Mouse (Mus musculus) right cerebral cortex, postnatal 14 days (tissue): Measurements from ENCODE around the gene Odf4.
"Not testable (repeated sequence)": the region's sequence is repeated elsewhere in the genome, so short reads cannot be mapped to it uniquely, and the experiment has no call there.

Experiments used
- DNase-seq: peaks from one replicate; pipeline ENCODE4 v3.0.0; 2022

The Odf4 gene

DNA sequence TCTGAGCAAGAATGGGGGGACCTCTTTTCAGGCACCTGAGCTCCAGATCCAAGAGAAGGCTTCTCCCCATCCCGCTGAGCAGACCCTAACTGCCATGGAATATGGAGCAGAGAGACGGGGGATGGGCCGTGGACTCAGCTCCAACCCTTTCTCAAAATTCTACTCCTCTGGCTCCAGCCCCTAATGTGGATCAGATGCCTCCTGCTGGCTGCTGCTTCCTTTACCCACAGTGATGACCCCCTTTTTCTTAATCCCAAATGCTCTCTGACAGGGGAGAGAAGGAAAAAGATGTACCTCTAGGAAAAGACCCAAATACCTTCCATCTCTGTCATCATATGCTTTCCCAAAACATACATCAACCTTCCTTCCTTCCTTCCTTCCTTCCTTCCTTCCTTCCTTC lies at the start of gene Odf4:
Odf4 (minus strand) TSS at position 101 of the 400 bp plus-strand sequence.
- no peak for DNase-seq

DNA sequence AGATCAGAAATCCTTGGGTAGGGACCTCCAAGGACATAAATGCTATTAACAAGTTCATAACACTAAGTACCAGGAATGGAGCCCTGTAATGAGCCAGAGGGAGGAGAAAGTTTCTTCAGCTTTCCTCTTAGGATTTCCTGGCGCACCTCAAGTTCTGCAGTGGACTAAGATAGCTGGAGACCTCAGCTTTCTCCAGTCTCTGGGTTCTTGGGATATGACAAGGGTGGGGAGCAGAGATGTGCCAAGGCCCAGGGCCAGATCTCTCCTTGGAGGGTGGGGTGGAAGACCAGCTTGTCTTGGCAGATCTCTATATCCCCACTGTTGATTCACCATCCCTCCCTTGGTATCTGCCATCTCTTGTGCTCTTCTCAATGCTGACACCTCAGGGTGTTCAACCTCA lies 48.7 kb upstream of the Odf4 start:
- DNase-seq, result no peak

DNA sequence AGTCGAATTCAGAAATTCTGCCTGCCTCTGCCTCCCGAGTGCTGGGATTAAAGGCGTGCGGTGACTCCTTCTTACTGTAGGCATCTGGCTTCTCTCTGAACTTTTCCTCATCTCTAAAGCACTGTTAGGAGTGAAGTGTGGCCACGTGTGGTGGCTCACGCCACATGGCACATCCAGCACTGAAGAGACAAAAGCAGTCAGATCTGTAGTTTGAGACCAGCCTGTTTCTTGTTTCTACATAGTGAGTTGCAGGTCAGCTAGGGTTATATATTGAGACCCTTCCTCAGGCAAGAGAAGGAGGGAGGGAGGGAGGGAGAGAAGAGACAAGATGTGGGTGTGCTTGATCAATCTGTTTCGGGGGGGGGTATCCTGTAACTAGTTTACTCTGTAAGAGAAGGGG lies 48.2 kb upstream of the Odf4 start, which contains the start of gene Rangrf:
Rangrf (minus strand) TSS at position 101 of the 400 bp plus-strand sequence.
- DNase-seq, result no peak

DNA sequence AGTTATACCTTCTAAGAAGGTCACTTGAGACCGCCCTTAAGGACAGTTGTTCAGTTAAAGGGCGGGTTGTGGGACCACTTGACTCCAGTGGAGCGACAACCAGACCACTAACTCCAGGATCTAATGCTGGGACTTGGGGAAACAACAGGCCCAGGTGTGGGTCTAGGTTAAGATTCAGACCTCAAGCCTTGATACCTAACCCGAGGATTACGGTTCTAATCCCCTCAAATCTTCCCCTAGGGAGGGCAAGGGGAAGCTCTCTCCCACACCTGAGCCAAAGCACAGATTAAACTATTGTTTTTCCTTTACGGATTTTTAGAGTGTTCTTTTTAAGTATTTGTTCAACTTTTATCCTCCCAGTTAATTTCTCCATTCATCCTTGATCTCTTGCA lies 47.2 kb upstream of the Odf4 start:
- DNase-seq, result no peak

DNA sequence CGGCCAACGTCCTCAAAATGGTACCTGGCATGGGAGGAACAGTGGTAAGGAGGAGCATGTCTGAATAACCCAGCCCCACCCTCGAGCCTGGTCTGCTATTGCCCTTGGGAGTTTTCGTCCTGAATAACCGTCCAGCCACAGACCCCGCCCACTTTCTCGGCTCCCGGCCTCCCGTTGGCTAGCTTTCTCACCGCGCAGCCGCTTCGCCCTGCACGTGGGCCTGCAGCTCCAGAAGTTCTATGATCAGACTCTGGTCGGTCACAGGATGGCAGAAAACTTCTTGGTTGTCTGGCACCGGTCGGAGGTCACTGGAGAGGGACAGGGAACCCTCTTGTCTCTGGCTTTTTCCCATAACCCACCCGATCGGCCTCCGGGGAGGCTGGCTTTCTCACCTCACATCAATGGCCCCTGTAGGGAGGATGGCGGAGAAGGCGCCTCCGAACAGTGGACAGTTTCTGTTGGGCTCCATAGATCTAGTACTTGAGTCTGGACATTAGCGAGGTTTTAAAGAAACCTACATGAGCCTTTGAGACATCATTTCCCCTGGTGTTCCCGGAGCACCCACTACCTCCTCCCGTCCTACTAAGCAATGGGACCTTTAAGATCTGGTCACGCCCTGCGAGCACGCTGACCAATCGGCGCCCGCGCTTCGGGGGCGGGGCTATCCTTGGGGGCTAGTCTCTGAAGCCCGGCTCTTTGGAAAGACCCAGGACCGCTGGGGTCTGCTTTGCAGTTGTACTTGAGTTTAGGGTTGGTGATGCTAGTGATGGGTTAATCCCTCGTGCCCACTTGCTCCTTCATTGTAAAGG lies 46.6 kb upstream of the Odf4 start:
- DNase-seq, result peak; percentile 80

DNA sequence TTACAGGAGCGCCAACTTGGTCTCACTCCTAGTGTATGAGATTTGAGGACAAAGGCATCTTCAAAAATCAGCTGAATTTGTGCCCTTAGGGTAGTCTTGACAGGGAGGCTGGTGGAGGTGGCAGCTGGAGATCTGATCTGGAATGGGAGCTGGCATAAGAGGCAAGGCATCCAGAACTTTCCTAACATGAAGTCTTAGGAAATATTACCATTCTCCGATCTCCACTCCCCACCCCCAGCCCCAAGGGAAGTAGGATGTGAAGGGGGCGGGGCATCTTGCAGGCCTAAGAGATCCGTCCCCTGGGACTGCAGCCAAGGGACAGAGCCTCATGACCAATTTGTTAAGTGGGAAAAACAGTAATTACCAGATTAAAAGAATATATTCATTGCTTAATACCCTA lies 43.4 kb upstream of the Odf4 start:
- no peak for DNase-seq

DNA sequence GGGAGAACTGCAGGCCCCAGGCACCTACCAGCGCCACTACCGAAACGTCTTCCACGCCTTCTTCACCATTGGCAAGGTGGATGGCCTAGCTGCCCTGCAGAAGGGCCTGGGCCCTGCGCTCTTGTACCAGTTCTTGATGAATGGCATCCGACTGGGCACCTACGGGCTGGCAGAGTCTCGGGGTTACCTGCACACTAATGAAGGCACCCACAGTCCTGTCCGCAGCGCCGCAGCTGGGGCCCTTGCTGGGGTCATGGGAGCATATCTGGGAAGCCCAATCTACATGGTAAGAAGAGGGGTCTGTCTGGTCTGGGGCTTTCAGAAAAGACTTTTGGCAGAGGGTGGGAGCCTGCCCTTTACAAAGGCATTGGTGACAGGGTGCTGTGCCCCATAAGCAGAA lies 41.9 kb upstream of the Odf4 start:
- DNase-seq, result no peak

DNA sequence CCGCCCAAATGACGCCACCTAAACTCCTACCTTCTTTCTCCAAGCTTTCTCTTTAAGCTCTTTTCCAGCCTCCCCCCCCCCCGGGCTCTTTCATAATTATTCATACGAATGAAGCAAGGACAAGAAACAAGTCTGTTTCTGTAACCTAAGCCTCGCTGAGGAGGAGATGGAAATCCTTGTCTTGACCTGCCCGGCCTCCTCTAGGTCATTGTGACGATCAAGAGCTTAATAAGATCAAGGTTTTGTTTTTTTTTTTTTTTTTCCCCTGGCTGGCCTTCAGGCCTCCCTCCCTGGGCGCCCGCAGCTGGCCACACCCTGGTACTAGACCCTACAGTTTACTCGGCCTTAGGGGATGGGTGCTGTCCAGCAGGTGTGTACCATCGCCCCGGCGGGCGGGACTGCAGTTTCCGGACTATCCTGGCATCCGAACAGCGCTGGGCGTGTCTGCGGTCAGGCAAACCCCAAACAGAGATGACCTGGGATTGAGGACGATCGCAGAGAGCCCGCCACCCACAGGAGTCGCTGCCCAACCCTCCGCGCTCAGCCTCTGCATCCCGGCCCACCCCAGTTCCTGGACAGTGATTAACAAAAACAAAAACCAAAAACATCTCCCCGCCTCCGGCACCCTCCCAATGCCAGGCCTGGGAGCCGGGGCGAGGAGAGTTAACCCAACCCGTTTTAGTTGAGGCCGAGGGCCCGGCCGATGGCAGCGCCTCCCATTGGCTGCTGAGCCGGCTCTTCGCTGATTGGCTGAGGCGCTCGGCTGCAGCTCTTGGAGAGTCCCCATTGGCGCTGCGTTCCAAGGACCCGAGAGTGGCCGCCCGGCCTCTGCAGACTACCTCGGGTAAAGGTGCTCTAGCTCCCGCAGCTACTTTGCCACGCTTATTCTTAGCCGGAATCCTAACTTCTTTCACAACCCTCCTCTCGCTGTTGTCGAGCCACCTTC lies 40.7 kb upstream of the Odf4 start, which contains the start of gene Slc25a35:
Slc25a35 (plus strand) TSS at position 795 of the 946 bp plus-strand sequence.
- peak; percentile 90 for DNase-seq

DNA sequence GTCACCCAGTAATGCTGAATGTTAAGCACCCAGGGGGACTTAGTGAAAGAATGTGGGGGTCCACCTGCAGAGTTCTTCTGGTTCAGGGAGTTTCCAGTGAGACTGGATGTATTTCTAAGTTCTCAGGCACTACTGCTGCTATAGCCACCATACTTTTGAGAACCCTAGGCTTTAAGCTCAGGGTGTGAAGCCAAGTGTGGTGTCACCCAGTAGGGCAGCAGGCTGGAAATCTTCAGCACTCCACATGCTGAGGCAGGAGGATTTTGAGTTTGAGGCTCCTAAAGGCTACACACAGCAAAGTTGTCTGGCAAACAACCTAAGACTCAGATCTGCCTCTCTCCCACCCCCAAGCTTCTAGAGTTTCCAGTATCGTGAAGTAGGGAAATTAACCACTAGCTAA lies 39.7 kb upstream of the Odf4 start:
- no peak for DNase-seq

DNA sequence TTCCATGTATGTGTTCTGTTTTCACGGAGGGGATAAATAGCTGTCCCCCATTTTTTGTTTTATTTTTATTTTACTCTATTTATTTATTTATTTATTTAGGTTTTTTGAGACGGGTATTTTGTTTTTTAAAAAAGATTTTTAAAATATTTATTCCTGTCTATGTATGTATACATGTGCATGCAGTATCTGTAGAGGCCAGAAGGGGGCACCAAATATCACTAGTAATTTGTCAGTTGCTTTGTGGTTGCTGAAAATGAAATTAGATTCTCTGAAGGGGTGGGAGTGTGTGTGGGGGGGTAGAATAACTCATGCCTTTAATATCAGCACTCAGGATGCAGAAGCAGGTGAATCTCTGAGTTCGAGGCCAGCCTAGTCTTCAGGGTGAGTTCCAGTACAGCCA lies 39.0 kb upstream of the Odf4 start:
- DNase-seq, result peak; percentile 68

DNA sequence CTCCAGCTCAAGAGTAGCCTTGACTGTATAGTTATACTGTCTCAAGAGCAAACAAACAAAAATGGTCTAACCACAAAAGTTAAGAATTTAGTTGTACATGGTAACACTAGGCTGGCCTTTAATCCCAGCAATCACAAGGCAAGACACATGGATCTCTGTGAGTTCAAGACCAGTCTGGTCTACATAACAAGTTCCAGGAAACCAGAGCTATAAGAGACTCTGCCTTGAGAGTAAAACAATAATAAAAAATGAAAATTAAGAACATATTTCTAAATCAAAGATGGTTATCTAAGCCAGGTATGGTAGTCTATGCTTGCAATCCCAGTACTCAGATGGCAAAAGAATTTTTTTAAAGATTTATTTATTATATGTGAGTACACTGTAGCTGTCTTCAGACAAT lies 38.2 kb upstream of the Odf4 start:
- no peak for DNase-seq

DNA sequence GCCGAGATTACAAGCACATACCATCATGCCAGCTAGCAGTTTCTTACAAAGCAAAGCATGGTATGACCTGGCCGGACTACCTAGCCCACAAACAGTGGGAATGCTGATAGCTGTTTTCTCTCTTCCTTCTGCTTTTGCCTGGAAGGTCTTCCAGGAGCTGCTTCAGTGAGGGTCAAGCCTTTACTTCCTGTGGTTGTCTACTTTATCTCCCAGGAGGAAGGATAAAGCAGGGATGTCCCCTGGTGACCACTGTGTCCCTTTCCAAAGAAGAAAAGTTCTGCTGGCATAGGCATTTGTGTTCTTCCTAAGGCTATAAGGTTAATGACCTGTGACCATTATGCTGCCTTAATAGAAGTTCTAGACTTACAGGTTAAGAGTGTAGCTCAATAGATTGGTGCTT lies 36.5 kb upstream of the Odf4 start:
- no peak for DNase-seq

DNA sequence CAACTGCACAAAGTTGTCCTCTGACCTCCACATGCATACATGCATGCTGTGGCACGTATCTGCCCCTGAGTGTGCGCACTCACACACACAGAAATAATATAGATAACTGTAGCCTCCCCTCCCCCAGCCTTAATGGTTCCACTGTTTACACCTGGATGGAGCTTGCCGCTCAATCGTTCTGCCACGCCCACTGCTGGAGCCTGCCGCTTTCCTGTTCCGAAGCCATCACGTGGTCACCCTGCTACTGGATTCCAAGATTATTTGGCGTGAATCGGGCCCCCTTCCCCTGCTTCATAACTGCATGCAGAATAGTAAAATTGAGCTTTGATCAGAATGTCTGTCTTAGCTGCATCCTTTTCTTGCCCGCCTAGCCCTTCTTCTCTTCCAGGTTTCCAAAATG lies 35.3 kb upstream of the Odf4 start:
- not testable (repeated sequence) for DNase-seq

DNA sequence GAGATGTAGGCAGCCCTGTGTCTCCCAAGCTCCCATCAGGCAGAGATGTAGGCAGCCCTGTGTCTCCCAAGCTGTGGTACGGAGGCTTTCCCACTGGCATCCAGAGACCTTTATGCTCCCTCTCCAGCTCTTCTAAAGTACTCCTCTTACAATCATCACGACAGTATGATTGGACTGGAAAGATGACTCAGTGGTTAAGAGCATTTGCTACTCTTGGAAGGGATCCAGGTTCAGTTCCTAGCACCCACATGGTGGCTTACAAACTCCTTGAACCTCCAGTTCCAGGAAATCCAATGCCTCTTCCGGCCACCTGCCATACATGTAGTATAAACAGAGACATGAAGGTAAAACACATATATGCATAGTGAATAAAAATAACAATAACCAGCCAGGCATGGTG lies 34.7 kb upstream of the Odf4 start:
- no peak for DNase-seq

DNA sequence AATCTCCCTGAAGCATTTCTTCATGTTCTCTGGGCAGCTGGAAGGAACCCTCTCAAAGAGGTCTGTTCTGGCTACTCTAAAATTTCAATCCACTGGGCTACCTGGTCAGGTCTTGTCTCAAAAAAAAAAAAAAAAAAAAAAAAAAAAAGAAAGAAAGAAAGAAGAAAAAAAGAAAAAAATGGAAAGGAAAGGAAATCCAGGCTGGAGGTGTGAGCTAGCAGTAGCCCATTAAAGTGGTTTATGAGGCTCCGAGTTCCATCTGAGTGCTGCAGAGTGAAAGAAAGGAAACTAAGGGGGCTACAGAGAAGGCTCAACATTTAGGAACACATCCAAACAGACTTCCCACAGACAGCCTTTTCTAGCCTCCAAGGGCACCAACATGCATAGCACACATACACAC lies 31.1 kb upstream of the Odf4 start:
- no peak for DNase-seq

DNA sequence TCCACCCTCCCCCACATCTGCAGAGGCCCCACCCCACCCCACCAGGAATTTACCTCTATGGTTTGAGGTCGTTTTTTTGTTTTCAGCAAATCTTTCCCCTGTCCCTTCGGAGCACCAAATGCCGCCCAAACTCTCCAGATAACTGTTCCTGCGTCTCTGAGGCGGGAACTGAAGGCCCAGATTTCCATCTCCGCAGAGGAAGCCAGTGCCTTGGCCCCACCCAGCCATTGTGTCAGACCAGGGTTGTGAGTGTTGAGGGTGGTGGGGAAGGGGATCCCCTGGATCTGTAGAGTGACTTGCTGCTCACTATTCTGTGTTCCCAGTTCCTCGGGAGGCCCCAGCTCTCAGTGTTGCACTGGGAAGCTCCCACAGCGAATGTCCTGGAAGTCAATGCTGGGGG lies 30.4 kb upstream of the Odf4 start, which contains the start of gene Arhgef15:
Arhgef15 (minus strand) TSS at position 173 of the 400 bp plus-strand sequence.
- DNase-seq, result no peak

DNA sequence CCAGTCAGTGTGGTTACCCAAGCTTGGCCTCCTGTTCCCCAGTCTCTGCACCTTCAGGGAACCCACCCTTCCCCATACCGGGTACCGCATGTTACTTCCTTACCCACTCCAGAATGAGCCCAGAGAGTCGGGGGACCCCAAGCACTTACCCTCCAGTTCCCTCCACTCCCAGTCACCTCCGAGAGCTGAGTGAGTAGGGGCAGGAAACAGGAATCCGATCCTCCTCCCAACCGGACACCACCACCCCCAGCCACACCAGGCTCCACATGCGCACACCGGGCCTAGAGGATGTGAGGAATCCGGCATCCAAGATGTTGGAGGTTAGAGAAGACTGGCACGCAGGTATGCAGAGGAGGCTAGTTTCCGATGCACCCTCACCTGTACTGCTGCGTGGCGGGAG lies 29.8 kb upstream of the Odf4 start:
- DNase-seq, result no peak

DNA sequence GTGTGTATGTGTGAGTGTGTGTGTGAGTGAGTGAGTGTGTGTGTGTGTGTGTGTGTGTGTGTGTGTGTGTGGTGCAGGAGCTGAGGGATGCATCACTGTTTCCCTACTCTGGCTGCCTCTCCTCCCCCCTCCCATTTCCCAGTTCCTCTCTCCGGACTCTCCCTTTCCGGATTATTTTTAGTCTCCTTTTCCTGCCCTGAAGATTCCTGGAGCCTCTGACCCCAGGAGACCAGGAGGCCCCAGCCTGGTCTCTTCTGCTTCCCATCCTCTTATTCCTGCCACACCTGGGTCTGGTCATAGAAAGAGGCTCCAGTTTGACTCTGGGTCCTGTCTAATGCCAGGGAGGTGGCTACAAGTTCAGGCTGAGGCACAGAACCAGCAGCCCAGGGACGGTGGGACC lies 29.2 kb upstream of the Odf4 start:
- no peak for DNase-seq

DNA sequence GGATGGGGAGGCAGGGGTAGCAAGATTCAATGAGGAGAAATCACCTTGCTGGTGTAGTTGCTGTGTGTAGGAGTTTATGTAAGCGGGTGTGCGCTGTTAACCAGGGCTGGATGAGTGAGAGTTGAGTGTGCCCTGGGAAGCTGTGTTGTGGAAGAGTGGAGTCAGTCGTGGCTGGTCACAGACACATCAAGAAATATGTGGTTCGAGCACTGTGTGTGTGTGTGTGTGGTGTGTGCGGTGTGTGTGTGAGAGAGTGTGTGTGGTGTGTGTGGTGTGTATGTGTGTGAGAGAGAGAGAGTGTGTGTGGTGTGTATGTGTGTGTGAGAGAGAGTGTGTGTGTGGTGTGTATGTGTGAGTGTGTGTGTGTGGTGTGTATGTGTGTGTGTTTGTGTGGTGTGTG lies 28.6 kb upstream of the Odf4 start:
- DNase-seq, result no peak

DNA sequence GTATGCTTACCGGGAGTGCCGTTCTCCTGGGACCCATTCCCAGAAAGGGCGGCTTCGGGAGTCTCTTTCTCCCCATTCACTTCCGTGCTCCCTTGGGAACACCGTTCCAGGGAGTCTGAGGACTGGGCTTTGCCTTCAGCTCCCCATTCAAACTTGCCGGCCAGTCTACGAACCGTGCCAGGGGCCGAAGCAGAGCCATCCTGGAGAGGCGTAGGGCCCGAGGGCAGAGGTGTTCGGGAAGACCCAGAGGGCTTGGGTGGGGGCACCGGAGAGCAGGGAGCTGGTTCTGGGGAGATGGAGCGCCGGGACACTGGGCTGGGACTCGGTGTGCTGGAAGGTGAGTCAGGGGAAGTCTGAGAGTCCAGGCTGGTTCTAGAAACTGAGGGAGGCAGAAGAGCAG lies 27.5 kb upstream of the Odf4 start:
- DNase-seq, result no peak

DNA sequence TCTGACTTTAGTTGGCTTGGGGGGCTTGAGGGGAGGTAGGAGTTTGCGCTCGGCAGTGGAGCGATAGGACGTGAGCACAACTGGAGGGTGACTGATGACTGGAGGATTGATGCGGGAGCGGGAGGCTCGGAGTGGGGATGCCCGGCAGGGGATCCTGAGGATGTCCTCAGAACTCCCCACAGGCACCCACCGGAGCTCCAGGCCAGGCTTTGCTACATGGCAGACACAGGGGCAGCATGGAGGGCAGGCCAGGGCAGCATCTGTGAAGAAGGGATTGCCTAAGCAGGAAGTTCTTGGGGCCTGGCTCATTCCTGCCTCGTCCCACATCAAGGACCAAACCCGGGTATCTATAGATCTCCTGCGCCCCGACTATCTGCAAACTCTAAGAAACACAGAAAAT lies 27.0 kb upstream of the Odf4 start:
- DNase-seq, result no peak

DNA sequence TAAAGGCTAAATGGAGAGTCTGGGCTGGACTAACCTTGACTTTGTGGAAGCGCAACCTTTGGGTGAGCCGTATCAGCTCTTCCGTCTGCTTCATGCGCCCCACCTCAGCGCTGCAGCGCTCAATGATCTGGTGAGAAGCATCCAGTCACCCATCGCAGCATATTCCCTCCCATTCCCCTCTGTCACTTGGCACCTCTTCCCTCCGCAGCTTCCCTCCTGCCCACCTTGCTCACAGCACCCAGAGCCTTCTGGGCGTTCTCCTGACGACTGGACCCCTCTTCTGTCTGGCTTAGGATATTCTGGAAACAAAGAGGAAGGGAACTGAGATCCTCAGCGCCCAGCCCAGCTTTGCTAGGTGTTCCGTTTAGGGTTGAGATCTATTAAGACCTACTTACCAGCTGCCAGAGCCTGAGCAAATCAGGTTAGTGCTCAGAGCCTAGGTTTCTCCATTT lies 20.7 kb upstream of the Odf4 start:
- DNase-seq, result peak; percentile 42

DNA sequence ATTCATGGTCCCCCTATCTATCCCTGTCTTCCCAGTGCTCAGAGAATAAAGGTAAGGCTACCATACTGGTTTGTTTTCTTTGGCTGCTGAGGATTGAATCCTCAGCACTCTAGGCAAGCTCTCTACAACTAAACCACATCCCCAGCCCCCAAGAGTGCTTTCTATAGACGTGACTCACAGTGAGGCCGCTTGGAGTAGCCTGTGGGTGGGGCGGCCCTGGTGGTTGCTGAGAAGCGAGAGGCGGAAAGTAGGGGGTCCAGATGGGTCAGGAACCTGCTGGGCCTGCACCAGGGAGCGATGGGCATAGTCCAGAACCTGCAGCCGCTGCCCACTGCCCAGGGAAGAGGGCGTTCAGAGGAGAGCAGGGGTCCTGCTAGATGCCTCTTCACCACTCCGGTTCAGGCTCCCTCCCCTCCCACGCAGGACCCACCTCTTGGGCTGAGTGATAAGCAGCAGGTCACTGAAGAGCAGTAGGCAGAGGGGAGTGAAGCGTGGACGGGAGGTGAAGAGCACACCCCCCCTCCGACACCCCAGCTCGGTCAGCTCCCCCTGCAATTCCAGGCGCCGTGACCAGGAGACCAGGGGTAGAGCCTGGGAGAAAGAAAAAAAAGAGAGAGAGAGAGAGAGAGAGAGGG lies 20.0 kb upstream of the Odf4 start:
- DNase-seq, result peak; percentile 57
